Mouse (Mus musculus) G1E (cell line): ENCODE data around the gene Rtbdn.

Source experiments
- CTCF ChIP-seq: IDR thresholded peaks from 2 replicates; pipeline ENCODE4 v1.5.1; 2012; ENCODE audit warnings: low read depth, low read length, inconsistent platforms, mixed read lengths
- POLR2AphosphoS5 ChIP-seq: IDR thresholded peaks from 2 replicates; pipeline ENCODE4 v1.6.1; 2012; ENCODE audit warnings: low read depth, low read length, inconsistent platforms; ENCODE audit not compliant: insufficient replicate concordance
- TAL1 ChIP-seq: conservative IDR thresholded peaks from 2 replicates; pipeline ENCODE4 v1.6.1; 2012; ENCODE audit warnings: low read depth, low read length, inconsistent platforms, mixed read lengths

DNA sequence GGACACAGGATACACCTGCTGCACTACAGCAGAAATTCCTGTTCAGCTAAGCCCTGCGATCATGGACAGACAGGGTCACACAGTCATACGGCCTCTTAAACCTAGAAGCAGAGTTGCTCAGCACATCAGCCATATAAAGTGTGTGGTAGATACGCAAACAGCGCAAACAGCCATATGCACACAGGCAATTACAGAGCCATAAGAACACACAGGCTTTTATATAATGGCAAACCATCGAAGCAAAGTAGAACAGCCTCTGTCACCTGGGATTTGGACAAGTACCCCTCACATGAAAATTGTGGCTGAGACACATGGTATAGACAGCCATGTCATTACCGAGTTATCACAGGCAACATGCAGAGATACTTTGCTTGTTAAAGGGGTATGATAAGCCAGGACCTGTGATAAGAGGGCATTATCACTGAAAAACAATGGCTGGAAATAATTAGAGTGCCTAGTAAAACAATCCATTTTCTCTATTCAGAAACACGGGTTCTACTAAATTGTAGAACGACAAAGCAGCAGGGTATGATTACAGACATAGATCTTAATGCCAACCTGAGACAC lies 39.7 kb downstream of the Rtbdn start:
- TF ChIP-seq CTCF, result no peak
- TF ChIP-seq POLR2AphosphoS5, result no peak
- TF ChIP-seq TAL1, result peak; percentile 70
